ENCODE assay signal across 15 mouse cellular contexts in genomic region chr10:128837400-128837799, GRCm38 (mm10).
"Had no signal": no experiment of that assay in that cellular context is flagged by ENCODE, and none has a peak within 500 bp of the region (broad histone marks: within the 10 kb centered on the region; RNA-seq: fewer than 3 reads in every experiment).

No protein-coding gene starts in this region.

- H3K4me1 ChIP-seq: intestine, embryonic 15.5 days; limb, embryonic 12.5 days had no signal

- H3K4me2 ChIP-seq: intestine, embryonic 15.5 days; limb, embryonic 12.5 days; midbrain, embryonic 11.5 days had no signal

- H3K9me3 ChIP-seq: intestine, embryonic 15.5 days; limb, embryonic 12.5 days had no signal

- DNase-seq: kidney, adult 8-10 months; kidney, postnatal 36 days; liver; lung, adult 2 months; lung, postnatal 14 days; right cerebral cortex, postnatal 14 days; thymus, adult 18-20 months; thymus, postnatal 25 days had no signal

- H3K27ac ChIP-seq: intestine, embryonic 15.5 days; limb, embryonic 12.5 days; liver, embryonic 14.5 days; macrophage had no signal

- H3K27me3 ChIP-seq: intestine, embryonic 15.5 days; limb, embryonic 12.5 days; megakaryocyte, embryonic 14.5 days had no signal

- ATAC-seq: intestine, embryonic 15.5 days; midbrain, embryonic 16.5 days had no signal

- H3K9ac ChIP-seq: intestine, embryonic 15.5 days; limb, embryonic 12.5 days; liver, embryonic 14.5 days had no signal

- H3K4me3 ChIP-seq: intestine, embryonic 15.5 days; limb, embryonic 12.5 days; megakaryocyte, embryonic 14.5 days had no signal
